Mouse (Mus musculus) stomach, adult 2 months (tissue): Measurements from ENCODE around the gene Mrps31. TPM values are rescaled to one million over a fixed set of nuclear protein-coding genes. Genes with fewer than 3 reads are reported as not detected.

Experiments
- polyA plus RNA-seq: library from polyadenylated mRNA; depleted of rRNA; stranded (reverse); fragments of >200 nt; gene quantifications from 2 replicates; pipeline ENCODE4 v1.2.3, GENCODE M21; 2012; rRNA removed

Mrps31 gene
- polyA plus RNA-seq, result 0.54 and 1.2 TPM in 2 replicates

DNA sequence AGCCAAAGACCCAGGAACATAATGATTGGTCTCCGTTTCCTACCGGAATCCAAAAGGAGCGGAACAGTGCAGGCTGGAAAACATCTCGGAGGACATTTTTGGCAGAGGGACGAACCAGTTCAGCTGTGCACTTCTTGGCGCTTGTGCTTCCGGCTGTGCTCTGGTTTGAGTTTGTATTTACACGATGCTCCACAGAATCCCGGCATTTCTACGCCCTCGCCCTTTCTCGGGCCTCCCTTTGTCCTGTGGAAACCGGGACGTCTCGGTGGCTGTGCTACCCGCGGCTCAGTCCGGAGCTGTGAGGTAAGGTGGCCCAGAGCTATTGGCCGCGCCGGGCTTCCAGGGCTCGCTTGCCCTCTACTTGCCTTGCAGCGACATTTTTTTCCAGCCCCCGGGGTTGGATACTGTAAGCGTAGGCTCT is at the start of gene Mrps31:
Mrps31 (plus strand) TSS at position 80 of the 421 bp plus-strand sequence.

DNA sequence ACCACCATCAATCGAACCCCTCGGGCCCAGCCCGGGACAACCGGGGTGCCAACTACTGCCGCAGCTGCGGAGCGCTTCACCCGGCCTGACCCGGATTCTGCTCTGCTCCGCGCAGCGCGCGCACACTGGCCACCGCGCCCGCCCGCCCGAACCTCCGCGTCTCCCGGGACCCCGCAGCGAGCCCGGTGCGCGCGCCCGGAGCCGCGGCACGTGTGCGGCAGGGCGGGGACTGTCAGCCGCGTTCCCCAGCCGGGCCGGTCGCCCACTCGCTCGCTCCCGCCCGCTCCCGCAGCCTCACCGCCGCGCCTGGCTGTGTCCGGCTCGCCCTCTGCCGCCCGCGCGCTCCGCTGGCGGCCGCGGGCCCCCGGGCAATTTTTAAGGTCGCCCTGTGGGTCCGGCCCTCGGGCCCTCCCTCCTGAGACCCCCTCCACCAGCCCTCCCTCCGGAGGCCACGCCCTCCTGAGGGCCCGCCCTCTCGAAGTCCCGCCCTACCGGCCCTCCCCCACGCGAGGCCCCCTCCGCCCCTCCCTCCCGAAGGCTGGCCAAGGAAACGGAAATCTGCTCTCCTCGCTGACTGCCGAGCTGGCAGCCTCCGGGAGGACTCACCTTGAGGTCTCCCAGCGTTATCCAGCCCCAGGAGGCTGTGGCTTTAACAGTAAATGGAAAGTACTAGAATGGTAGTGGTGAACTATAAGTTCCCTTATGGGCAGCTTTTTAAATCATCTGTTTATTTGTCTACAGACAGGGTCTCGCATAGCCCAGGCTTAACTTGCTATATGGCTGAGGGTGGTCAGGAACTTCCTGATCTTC is 12.8 kb upstream of the Mrps31 start, which contains the start of gene Slc25a15:
Slc25a15 (minus strand) TSS at position 456 of the 810 bp plus-strand sequence.

Other genes starting within 250 kb of the Mrps31 start
- 0.09 and 0.40 TPM in 2 replicates for gene Nek3, start 244.9 kb upstream of the Mrps31 start, polyA plus RNA-seq
- gene Ckap2, start 225.5 kb upstream of the Mrps31 start, polyA plus RNA-seq, result 0.77 and 0.80 TPM in 2 replicates
- gene Vps36, start 218.6 kb upstream of the Mrps31 start, polyA plus RNA-seq, result 3.4 and 4.0 TPM in 2 replicates
- gene Thsd1, start 184.0 kb upstream of the Mrps31 start, polyA plus RNA-seq, result 1.0 and 1.5 TPM in 2 replicates
- gene Tpte, start 127.9 kb upstream of the Mrps31 start, polyA plus RNA-seq, result not detected in 2 replicates
- gene Slc25a15, start 12.8 kb upstream of the Mrps31 start, polyA plus RNA-seq, result 1.8 and 2.5 TPM in 2 replicates